Mouse (Mus musculus) midbrain, embryonic 14.5 days (tissue): ENCODE data around the gene Tead2. TPM values are rescaled to one million over a fixed set of nuclear protein-coding genes. Genes with fewer than 3 reads are reported as not detected.

Source experiments
- ATAC-seq: fragments of 200-750 bp; cut with Nextera tagmentation; 2 replicates; pipeline ENCODE4 v1.8.0; 2017; ENCODE audit warnings: moderate number of reproducible peaks, moderate library complexity; ENCODE audit not compliant: low FRiP score, low TSS enrichment
- DNase-seq: peaks from one replicate; pipeline ENCODE4 v3.0.0-alpha.2; 2015
- H3K27ac ChIP-seq: fragments of 300-500 bp; sonication (generic); replicated peaks from 2 replicates; pipeline ENCODE4 v1.5.1; 2014; ENCODE audit warnings: mild to moderate bottlenecking, low read depth, low read length, moderate library complexity
- H3K27me3 ChIP-seq: fragments of 300-500 bp; sonication (generic); 2 replicates; pipeline ENCODE4 v1.6.1; 2014; ENCODE audit warnings: low read length, control low read depth, mixed read lengths; ENCODE audit not compliant: control insufficient read depth, insufficient read depth
- H3K36me3 ChIP-seq: fragments of 300-500 bp; sonication (generic); 2 replicates; pipeline ENCODE4 v1.6.1; 2014; ENCODE audit warnings: low read length, control low read depth; ENCODE audit not compliant: control insufficient read depth, insufficient read depth
- H3K4me1 ChIP-seq: fragments of 300-500 bp; sonication (generic); 2 replicates; pipeline ENCODE4 v1.6.1; 2014; ENCODE audit warnings: mild to moderate bottlenecking, antibody characterized with exemption, low read length, control low read depth; ENCODE audit not compliant: control insufficient read depth, insufficient read depth
- H3K4me2 ChIP-seq: fragments of 300-500 bp; sonication (generic); 2 replicates; pipeline ENCODE4 v1.6.1; 2014; ENCODE audit warnings: mild to moderate bottlenecking, low read length, moderate library complexity
- H3K4me3 ChIP-seq: fragments of 300-500 bp; sonication (generic); replicated peaks from 2 replicates; pipeline ENCODE4 v1.5.1; 2014; ENCODE audit warnings: low read depth, low read length
- H3K9ac ChIP-seq: fragments of 300-500 bp; sonication (generic); replicated peaks from 2 replicates; pipeline ENCODE4 v1.6.1; 2014; ENCODE audit warnings: mild to moderate bottlenecking, low read length, moderate library complexity
- H3K9me3 ChIP-seq: fragments of 300-500 bp; sonication (generic); 2 replicates; pipeline ENCODE4 v1.6.1; 2016; ENCODE audit warnings: low read length, control low read depth, mixed read lengths; ENCODE audit not compliant: control insufficient read depth
- whole genome bisulfite sequencing: fragments of 180-500 bp; shearing (Covaris S2); extraction: QIAGEN DNeasy Blood & Tissue Kit; methylation state at CpG from one replicate; pipeline ENCODE4 v1.1.7; 2014; 5-methylcytosine and 5-hydroxymethylcytosine counted together
- polyA plus RNA-seq: library from polyadenylated mRNA; unstranded; fragments of >200 nt; fragmentation: Nextera tagmentation; extraction: Ambion mirVana; gene quantifications from 2 replicates; pipeline ENCODE4 v1.2.1, GENCODE M21; 2014

The Tead2 gene
- polyA plus RNA-seq, 1 experiment from 2014 or later: 59.7 TPM

DNA sequence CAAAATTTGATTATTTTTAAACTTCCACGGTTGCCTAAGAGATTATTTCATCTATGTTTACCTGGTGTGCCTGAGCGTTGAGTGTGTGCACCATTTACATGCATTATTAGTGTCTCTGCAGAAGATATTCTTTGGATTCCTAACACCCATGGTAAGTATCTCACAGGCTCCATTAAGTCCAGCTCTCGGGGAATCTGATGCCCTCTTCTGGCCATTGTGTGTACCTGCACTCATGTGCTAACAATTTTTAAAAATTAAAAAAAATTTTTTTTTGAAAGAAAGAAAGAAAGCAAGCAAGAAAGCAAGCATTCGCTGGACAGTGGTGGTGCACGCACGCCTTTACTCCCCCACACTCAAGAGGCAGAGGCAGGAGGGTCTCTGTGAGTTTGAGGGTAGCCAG, 7.3 kb upstream of the Tead2 start:
- no peak overlapping the region for H3K9ac ChIP-seq
- peaks cover 16% of the 10 kb centered on the region for H3K27me3 ChIP-seq
- no peak overlapping the region for H3K4me2 ChIP-seq
- H3K9me3 ChIP-seq: no peaks in the 10 kb centered on the region
- ATAC-seq (no peak), DNase-seq (no peak)
- H3K4me1 ChIP-seq: no peaks in the 10 kb centered on the region
- H3K4me3 ChIP-seq: no peak overlapping the region
- no peak overlapping the region for H3K27ac ChIP-seq
- no peaks in the 10 kb centered on the region for H3K36me3 ChIP-seq
- WGBS: 83% methylated on average over 6 of the region's 6 CpGs

DNA sequence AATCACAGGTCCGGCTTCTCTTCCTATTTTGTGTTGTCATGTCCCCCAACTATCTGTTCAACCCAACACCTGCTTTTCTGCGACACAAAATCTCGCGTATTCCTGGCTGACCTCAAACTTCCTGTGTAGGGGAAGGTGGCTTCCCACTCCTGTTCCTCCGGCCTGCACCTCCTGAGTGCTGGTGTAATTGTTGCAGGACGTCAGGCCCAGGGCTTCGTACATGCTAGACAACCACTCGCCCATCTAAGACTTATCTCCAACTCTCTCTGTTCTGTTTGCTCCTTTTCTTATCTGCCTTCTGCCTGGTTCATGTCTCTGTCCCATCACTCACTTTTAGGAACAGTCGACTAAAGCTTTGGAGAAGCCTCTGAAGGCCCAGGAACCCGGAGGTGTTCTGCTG, 4.5 kb upstream of the Tead2 start:
- Histone ChIP-seq H3K27me3 (peaks cover 16% of the 10 kb centered on the region), H3K4me2 (no peak overlapping the region), H3K4me1 (no peaks in the 10 kb centered on the region), H3K27ac (no peak overlapping the region), H3K9ac (no peak overlapping the region), H3K4me3 (no peak overlapping the region), H3K9me3 (no peaks in the 10 kb centered on the region), H3K36me3 (no peaks in the 10 kb centered on the region)
- DNase-seq (no peak), ATAC-seq (no peak)
- 82% methylated on average over 10 of the region's 10 CpGs for WGBS

DNA sequence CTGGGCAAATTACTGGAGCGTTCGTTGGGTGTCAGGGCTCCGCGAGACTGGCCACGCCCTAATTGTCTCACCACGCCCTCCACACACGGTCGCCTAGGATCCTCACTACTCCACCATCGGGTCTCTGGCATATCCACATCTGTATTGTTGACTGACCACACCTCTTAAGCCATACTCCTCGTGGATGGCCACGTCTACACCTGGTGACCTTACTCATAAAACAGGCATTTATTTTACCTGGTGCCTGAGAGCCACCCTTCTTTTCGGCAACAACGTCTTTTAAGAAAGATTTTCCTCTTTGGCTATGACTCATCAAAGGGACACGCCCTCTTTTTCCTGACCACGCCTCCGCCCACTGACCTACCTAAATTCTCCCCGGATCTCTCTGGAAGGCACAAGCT, 3.7 kb upstream of the Tead2 start, which contains the start of gene Dkkl1:
Gene Dkkl1 (minus strand): TSS at position 297 of the 401 bp plus-strand sequence.
- H3K9me3 ChIP-seq: no peaks in the 10 kb centered on the region

DNA sequence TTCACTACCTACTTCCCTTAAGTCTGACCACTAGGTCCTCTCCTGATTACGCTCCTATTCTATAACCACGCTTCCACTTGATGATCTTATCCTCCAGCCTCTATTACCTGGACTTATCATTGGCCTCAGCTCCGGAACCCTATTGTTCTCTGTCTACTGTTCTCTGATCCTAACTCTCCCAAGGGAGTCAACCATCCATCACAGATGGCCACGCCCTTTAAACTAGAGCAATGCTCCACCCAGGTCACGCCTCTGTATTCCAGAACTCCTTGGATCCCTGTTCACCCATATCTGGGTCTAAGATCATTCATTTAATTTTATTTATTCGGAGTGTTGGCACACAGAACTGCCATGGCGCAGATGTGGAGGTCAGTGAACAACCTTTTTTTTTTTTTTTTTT, 3.2 kb upstream of the Tead2 start:
- DNase-seq (no peak), ATAC-seq (no peak)
- Histone ChIP-seq H3K27me3 (peaks cover 16% of the 10 kb centered on the region), H3K9me3 (no peaks in the 10 kb centered on the region), H3K4me2 (no peak overlapping the region), H3K4me3 (no peak overlapping the region), H3K9ac (no peak overlapping the region), H3K27ac (no peak overlapping the region), H3K4me1 (peaks cover 11% of the 10 kb centered on the region; the same call in 1 of the 2 replicates), H3K36me3 (no peaks in the 10 kb centered on the region)
- WGBS: 74% methylated on average over 7 of the region's 7 CpGs

More for the DNA sequence above, 3.7 kb upstream of the Tead2 start, which contains the start of gene Dkkl1:
- Histone ChIP-seq H3K27ac (no peak within 1 kb of the TSS), H3K36me3 (no peaks in the 10 kb centered on the region), H3K9ac (no peak within 1 kb of the TSS), H3K27me3 (peaks cover 16% of the 10 kb centered on the region), H3K4me2 (peak within 1 kb of the TSS; percentile 28; the same call in 1 of the 2 replicates), H3K4me3 (no peak within 1 kb of the TSS), H3K4me1 (peaks cover 6% of the 10 kb centered on the region; the same call in 1 of the 2 replicates)
- no peak for ATAC-seq
- no peak for DNase-seq
- 10% methylated on average over 17 of the region's 17 CpGs for WGBS

DNA sequence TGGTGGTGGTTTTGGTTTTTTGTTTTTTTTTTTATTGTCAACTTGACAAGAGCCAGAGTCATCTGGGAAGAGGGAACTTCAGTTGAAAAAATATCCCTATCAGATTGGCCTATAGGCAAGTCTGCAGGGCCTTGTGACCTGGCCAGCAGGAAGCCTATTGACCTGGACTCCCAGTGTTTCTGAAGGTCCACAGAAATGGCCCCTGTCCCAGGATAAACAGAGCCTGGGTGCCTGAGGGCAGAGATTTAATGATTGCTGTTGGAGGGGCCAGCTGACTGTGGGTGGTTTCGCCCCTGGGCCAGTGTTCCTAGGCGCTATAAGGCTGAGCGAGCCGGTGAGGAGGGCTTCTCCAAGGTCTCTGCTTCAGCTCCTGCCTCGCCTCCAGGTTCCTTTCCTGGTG, 1.8 kb upstream of the Tead2 start:
- Histone ChIP-seq H3K4me1 (peaks cover 13% of the 10 kb centered on the region; the same call in 1 of the 2 replicates), H3K4me3 (no peak overlapping the region), H3K9ac (no peak overlapping the region), H3K27me3 (peaks cover 16% of the 10 kb centered on the region), H3K9me3 (no peaks in the 10 kb centered on the region), H3K4me2 (no peak overlapping the region), H3K27ac (no peak overlapping the region), H3K36me3 (peaks cover 3% of the 10 kb centered on the region; the same call in 1 of the 2 replicates)
- ATAC-seq: no peak
- 74% methylated on average over 5 of the region's 5 CpGs for WGBS
- DNase-seq: no peak

DNA sequence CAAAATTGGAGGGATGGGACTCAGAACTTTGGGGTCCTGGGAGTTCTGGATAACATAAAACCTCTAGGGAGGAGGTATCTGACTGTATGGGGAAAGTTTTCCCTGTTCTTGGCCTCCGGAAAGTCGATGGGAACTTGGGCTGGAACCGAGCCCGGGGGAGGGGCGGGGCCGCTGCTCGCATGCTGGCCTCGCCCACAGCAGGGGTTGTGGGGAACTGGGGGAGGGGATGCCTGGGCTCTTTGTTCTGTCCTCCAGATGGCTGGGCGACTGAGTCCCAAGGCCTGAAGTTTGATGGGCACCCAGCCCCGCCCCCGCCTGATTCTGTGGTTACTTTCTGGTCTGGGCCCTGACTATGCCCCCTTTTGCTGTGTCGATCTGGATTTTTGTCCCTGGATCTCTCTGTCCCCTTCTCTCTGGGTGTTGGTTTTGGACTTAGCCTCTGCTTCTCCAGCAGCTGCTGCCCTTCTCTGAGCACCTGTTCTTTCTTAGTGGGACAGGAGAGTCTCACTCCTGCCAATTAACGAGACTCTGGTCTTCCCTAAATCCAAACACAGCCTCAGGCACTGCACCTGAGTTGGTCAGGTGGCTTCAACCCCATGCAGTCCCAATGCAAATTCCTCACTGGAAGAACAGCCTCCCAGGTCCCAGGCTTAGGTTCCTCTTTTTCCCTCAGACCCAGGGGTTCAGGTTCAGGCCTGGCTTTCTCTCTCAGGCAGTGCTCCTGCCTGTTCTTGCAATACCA, 1.1 kb downstream of the Tead2 start:
- Histone ChIP-seq H3K9me3 (no peaks in the 10 kb centered on the region), H3K4me2 (peak overlapping the region; percentile 68), H3K36me3 (peaks cover 8% of the 10 kb centered on the region), H3K9ac (peak overlapping the region; percentile 72), H3K27me3 (peaks cover 8% of the 10 kb centered on the region), H3K4me3 (peak overlapping the region; percentile 48), H3K4me1 (peaks cover 13% of the 10 kb centered on the region; the same call in 1 of the 2 replicates), H3K27ac (peak overlapping the region; percentile 83)
- ATAC-seq (peak; percentile 83), DNase-seq (peak; percentile 88)
- WGBS: 0% methylated on average over 13 of the region's 13 CpGs

DNA sequence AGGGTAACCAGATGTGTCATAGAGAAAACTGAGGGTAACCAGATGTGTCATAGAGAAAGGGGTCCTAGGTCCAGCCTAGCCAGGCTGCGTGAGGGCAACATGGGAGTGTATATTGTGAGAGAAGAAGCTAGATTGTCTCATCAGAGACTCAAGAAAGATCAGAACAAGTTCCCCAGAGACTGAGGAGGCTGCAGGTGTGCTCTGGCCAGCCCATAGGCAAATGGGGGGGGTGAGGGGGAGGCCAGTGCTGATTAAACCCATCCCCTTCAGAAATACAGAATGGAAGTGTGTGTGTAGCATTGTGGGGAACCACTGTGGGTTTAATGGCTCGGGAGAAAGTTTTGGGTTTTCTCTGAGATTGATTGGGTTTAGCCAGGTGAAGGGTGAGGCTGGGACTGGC, 6.1 kb downstream of the Tead2 start:
- H3K36me3 ChIP-seq: peaks cover 17% of the 10 kb centered on the region
- ATAC-seq: no peak
- no peak overlapping the region for H3K27ac ChIP-seq
- DNase-seq: no peak
- H3K9me3 ChIP-seq: no peaks in the 10 kb centered on the region
- H3K4me3 ChIP-seq: no peak overlapping the region
- no peaks in the 10 kb centered on the region for H3K27me3 ChIP-seq
- no peak overlapping the region for H3K4me2 ChIP-seq
- H3K9ac ChIP-seq: no peak overlapping the region
- H3K4me1 ChIP-seq: peaks cover 9% of the 10 kb centered on the region; the same call in 1 of the 2 replicates
- WGBS: 90% methylated on average over 2 of the region's 2 CpGs

DNA sequence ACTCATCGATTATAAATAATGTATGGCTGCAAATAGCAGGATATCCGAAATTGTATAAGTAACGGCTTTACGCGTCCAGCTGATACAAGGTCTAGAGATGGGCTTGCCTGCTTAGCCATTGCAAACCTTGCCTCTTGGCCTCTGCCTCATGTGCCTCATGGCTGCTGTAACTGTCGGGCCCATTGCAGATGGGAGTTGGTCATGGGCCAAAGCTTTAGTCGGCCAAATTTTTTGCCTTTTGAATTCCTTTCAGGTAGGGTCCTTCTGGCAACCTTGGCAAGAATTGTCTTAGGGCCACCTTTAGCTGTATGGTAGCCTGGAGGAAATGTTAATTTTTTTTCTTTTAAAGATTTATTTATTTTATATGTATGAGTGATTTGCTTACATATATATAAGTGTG, 9.3 kb downstream of the Tead2 start:
- no peak for DNase-seq
- no peaks in the 10 kb centered on the region for H3K9me3 ChIP-seq
- H3K27me3 ChIP-seq: no peaks in the 10 kb centered on the region
- WGBS: 95% methylated on average over 7 of the region's 7 CpGs
- ATAC-seq: no peak
- peaks cover 32% of the 10 kb centered on the region for H3K36me3 ChIP-seq
- H3K4me2 ChIP-seq: no peak overlapping the region
- no peak overlapping the region for H3K9ac ChIP-seq
- H3K4me1 ChIP-seq: no peaks in the 10 kb centered on the region
- no peak overlapping the region for H3K4me3 ChIP-seq
- no peak overlapping the region for H3K27ac ChIP-seq

DNA sequence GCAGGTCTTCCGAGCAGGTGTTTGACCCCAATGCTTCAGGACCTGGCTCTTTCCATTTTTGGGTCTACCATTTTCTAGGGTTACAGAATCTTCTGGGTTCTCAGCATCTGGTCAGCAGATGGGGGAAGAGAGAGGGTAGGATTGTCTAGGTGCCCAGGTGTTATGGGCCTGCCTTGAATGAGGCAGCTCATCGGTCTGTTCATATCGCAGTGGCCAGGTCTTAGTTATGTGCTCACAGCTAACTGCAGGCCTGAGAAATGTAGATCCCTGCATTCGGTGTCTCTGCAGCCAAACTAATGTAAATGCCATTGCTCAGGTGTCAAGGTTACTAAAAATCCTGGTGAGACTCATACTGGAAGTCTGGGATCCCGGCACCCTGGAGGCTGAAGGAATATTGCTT, 10.9 kb downstream of the Tead2 start:
- Histone ChIP-seq H3K4me3 (no peak overlapping the region), H3K4me1 (no peaks in the 10 kb centered on the region), H3K27me3 (no peaks in the 10 kb centered on the region), H3K4me2 (no peak overlapping the region), H3K27ac (no peak overlapping the region), H3K36me3 (peaks cover 32% of the 10 kb centered on the region), H3K9me3 (no peaks in the 10 kb centered on the region), H3K9ac (no peak overlapping the region)
- DNase-seq (no peak), ATAC-seq (no peak)
- WGBS: 99% methylated on average over 5 of the region's 5 CpGs
